10 mouse cellular contexts compared by ENCODE assay signal in genomic region chr7:141612791-141613190, GRCm38 (mm10). TPM values are rescaled to one million over a fixed set of nuclear protein-coding genes. Genes with fewer than 3 reads are reported as not detected.
DNase-seq lines count a peak whose midpoint lies in the region; ATAC-seq lines count a peak whose summit lies in the region.
"Had no signal": no experiment of that assay in that cellular context is flagged by ENCODE, and none has a peak within 500 bp of the region (broad histone marks: within the 10 kb centered on the region; RNA-seq: fewer than 3 reads in every experiment).

No protein-coding gene starts in this region.

- peaks cover 74% of the 10 kb centered on the region for H3K36me3 ChIP-seq in heart, embryonic 14.5 days (ENCODE audit: control insufficient read depth, insufficient read depth, low read length)
- H3K36me3 ChIP-seq: G1E had no signal

- peaks cover 22 to 29% of the 10 kb centered on the region in 2 experiments for H3K4me1 ChIP-seq in heart, embryonic 14.5 days (ENCODE audit: control insufficient read depth in 2 of 2, insufficient read depth in 2 of 2, low read length in 2 of 2)

- WGBS in heart, embryonic 14.5 days, result 16% methylated on average over 13 of the region's 13 CpGs

- H3K27ac ChIP-seq in heart, embryonic 14.5 days (replicated peaks in 1 of 2; ENCODE audit: control insufficient read depth in 1 of 2, insufficient read depth in 1 of 2, low read depth in 2 of 2, low read length in 2 of 2), result peak overlapping the region; percentile 77

- no peak overlapping the region for H3K4me3 ChIP-seq in heart, embryonic 14.5 days (ENCODE audit: control insufficient read depth in 1 of 2, insufficient read depth in 1 of 2, low read depth in 1 of 2, low read length in 2 of 2)

- no peaks in the 10 kb centered on the region for H3K9me3 ChIP-seq in heart, embryonic 14.5 days (ENCODE audit: control insufficient read depth, low read length)
- H3K9me3 ChIP-seq: G1E had no signal

- peak; percentile 19 for DNase-seq in Muller cell, postnatal 12 days (ENCODE audit: inconsistent ontology term)
- DNase-seq in adrenal gland, postnatal 25 days, result peak; percentile 58
- DNase-seq in kidney, postnatal 14 days, result peak; percentile 87
- no peak for DNase-seq in urinary bladder, adult 18-20 months (ENCODE audit: low spot score in 2 of 2)
- DNase-seq in c-Kit-positive CD71-positive TER-119-positive erythroid progenitor cells, embryonic 14.5 days (ENCODE audit: low spot score), result no peak
- DNase-seq in T-cell, adult 2 months (ENCODE audit: low spot score), result no peak

- H3K4me2 ChIP-seq in heart, embryonic 14.5 days (ENCODE audit: low read length), result peak overlapping the region; percentile 13

- no peaks in the 10 kb centered on the region for H3K27me3 ChIP-seq in heart, embryonic 14.5 days (ENCODE audit: control insufficient read depth, insufficient read depth, low read length)

- H3K9ac ChIP-seq in heart, embryonic 14.5 days (ENCODE audit: low read length), result peak overlapping the region; percentile 30; the same call in 1 of the 2 replicates

- ATAC-seq in heart, embryonic 14.5 days (ENCODE audit: insufficient number of reproducible peaks, insufficient read depth, low FRiP score, low read depth), result peak; percentile 53; the same call in 1 of the 2 replicates
- ATAC-seq in CD4-positive, CD25-positive, alpha-beta regulatory T cell, adult 4 months, result no peak

RNA-seq across cellular contexts. Expression of gene Muc6, which starts 42.3 kb away (rescaled TPM):
- not detected in 2 replicates for total RNA-seq in adrenal gland, postnatal 25 days (2021)
- polyA plus RNA-seq in heart, embryonic 14.5 days (2014; fragmentation: Nextera tagmentation; extraction: Ambion mirVana), result 0.09 and 0.11 TPM in 2 replicates
- under 1 TPM; 0.28 to 0.37 TPM for polyA plus RNA-seq in CD4-positive, CD25-positive, alpha-beta regulatory T cell, adult 4 months (2017; shearing (Covaris generic))
- total RNA-seq: left cerebral cortex, postnatal 14 days had no signal
- polyA plus RNA-seq: G1E had no signal

RNA-seq across cellular contexts. Expression of gene Ap2a2, which starts 50.8 kb away (rescaled TPM):
- 53.4 and 53.8 TPM in 2 replicates for total RNA-seq in adrenal gland, postnatal 25 days (2021)
- polyA plus RNA-seq in heart, embryonic 14.5 days (2014; fragmentation: Nextera tagmentation; extraction: Ambion mirVana), result 48.1 and 49.9 TPM in 2 replicates
- polyA plus RNA-seq in CD4-positive, CD25-positive, alpha-beta regulatory T cell, adult 4 months (2017; shearing (Covaris generic)), result 10 to 100 TPM; 16.6 to 17.1 TPM

Comparison
In these comparisons a context has a peak if more than half of its experiments do, and no peak if none do; other contexts are left out.
1. DNase-seq: peak in Muller cell, postnatal 12 days (single experiment), adrenal gland, postnatal 25 days (single experiment) and kidney, postnatal 14 days (single experiment); none in urinary bladder, adult 18-20 months (0 of 2), c-Kit-positive CD71-positive TER-119-positive erythroid progenitor cells, embryonic 14.5 days (single experiment) and T-cell, adult 2 months (single experiment).